Mouse (Mus musculus): Measurements from ENCODE around the gene B4galnt4.

Gene B4galnt4

DNA sequence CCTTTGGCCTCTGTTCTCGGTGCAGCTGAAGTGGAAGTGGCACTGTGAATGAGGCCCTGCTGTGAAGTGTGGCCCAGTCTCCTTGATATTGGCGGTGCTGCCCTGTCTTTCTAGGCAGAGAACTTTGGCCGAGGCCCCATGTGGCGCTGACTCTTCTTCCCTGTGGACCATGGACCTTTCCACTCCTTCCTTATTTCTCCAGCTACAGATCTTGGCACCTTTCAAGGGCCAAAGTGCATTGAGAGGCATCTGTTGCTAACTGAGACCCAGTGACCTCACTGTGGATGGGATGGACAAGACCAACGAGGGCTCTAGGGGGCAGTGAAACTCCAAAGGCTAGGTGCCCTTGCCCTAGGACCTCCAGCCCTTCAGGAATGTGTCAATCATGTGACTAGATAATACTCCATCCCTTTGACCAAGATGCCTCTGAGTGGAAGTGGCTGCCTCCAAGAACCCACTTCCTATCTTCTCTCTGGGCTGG, 60.2 kb downstream of the B4galnt4 start:
- no peak for DNase-seq (ENCODE audit: low spot score in 2 of 2)
